Mouse (Mus musculus) kidney, adult 11 months (tissue): ENCODE results near the gene Mdm4.

Experiments
- DNase-seq: peaks from one replicate; pipeline ENCODE4 v3.0.0; 2022

Gene Mdm4

GRCm38 (mm10) chr1:132934856-132935255 is 95.5 kb downstream of the Mdm4 start:
- DNase-seq, result no peak

GRCm38 (mm10) chr1:132932421-132932820 is 97.9 kb downstream of the Mdm4 start:
- no peak for DNase-seq

GRCm38 (mm10) chr1:132930291-132930690 is 100.1 kb downstream of the Mdm4 start:
- no peak for DNase-seq

GRCm38 (mm10) chr1:132928907-132929250 is 101.5 kb downstream of the Mdm4 start:
- DNase-seq, result no peak

- DNase-seq, result no peak
Observed at GRCm38 (mm10) chr1:132928032-132928906, 102.1 kb downstream of the Mdm4 start.

- no peak for DNase-seq
Observed at GRCm38 (mm10) chr1:132925270-132925669, 105.1 kb downstream of the Mdm4 start.

GRCm38 (mm10) chr1:132922257-132922656 is 108.1 kb downstream of the Mdm4 start:
- no peak for DNase-seq

GRCm38 (mm10) chr1:132921071-132921470 is 109.3 kb downstream of the Mdm4 start:
- no peak for DNase-seq

GRCm38 (mm10) chr1:132919258-132919657 is 111.1 kb downstream of the Mdm4 start:
- DNase-seq, result no peak

- DNase-seq, result no peak
Observed at GRCm38 (mm10) chr1:132918117-132918680, 112.2 kb downstream of the Mdm4 start.

- DNase-seq, result no peak
Observed at GRCm38 (mm10) chr1:132917554-132917953, 112.8 kb downstream of the Mdm4 start.

- no peak for DNase-seq
Observed at GRCm38 (mm10) chr1:132915849-132916493, 114.4 kb downstream of the Mdm4 start.

GRCm38 (mm10) chr1:132910414-132911041 is 119.8 kb downstream of the Mdm4 start:
- DNase-seq, result no peak

GRCm38 (mm10) chr1:132909951-132910350 is 120.4 kb downstream of the Mdm4 start:
- no peak for DNase-seq
